Mouse (Mus musculus): ENCODE results near the gene Mtnr1a.

Gene Mtnr1a

DNA sequence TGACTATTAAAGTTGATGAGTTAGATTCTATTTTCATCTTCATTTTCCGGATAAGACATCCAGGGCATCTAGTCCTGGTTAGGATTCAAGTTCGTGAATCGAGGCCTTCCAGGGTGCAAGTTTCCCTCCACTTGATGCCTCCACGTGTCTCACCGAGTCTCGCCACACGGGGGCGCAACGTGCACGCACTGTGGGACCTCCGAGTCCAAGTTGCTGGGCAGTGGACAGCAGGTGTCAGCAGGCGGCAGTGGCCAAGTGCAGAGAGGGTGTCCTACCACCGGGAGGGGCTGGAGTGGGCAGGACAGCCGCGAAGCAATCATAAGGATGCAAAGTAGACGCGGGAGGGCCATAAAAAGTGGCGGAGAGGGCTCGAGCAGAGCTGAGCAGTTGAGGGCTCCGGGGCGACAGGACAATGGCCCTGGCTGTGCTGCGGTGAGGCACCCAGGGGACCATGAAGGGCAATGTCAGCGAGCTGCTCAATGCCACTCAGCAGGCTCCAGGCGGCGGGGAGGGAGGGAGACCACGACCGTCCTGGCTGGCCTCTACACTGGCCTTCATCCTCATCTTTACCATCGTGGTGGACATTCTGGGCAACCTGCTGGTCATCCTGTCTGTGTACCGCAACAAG, at the start of gene Mtnr1a:
Gene Mtnr1a, plus strand, starts transcription at position 379 of the 628 bp plus-strand sequence.
- peak; percentile 81 for DNase-seq (ENCODE audit: low read depth, low spot score)

DNA sequence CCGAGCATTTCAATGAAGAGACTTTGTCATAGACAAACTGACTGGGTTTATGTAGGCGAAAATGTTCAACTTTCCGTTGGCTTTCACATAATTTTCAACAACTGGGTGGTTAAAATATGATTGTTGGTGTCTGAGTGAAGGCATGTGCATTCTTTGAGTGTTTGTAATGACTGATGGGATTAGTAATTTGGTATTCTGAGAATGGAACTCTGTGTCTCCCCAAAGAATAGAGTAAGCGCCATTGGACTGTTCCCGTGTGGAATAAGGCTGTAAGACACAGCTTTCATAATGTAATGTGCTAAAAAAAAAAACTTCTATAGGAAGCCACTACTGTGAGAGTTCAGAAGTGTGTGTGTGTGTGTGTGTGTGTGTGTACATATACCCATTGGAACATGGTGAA, 49.7 kb upstream of the Mtnr1a start:
- DNase-seq (ENCODE audit: low read depth, low spot score): no peak

DNA sequence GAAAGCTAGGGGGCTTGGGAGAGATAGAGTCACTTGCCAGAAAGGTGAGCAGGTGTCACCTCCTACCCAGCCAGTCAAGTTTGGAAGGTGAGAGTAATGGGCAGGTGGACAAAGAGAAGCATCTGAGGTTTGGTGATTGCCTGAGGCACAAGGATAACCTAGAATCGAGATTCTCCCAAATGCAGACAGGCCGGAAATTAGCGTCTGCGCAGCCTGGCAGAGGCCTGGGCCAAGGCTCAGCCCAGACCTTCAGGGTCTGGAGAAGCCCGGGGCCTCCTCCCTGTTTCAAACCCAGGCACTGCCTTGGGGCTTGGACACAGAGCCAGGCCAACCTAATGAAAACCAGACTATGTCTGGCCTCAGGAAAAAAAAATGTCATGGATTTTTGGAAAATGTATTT, 47.8 kb upstream of the Mtnr1a start:
- no peak for DNase-seq (ENCODE audit: low read depth, low spot score)

DNA sequence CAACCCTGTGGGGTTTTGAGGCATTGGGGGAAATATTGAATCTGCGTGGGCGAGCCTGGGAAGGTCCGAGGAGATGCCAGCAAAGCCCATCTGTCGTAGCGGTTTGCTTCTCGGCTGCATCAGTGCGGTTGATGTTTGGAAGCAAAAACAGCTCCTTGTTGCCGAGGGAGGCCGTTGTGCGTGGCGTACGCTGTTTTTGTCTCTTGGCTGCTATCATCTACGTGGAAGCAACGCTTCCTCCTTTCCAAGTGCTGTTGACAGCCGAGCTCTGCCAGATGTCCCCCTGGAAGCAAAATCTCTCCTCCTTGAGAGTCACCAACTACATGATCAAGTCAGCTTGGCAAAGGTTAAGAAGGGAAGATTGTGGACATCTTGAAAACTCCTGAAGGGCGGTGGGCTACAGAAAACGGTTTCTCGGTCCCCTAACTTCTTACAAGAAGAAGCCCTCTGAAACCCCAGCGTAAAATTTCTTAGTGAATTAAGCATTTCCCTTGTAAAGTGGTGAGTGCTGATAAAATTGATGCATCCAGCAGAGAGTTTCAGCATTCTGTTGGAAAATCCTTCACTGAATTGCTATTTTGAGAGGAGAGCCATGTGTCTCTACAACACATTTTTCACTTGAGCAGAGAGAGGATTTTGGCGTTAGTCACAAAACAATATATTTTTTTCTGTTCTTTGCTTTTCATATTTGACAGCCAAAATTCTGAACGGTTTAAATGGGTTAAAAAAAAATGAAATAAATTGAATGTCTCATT, 46.8 kb upstream of the Mtnr1a start:
- DNase-seq (ENCODE audit: low read depth, low spot score): no peak

DNA sequence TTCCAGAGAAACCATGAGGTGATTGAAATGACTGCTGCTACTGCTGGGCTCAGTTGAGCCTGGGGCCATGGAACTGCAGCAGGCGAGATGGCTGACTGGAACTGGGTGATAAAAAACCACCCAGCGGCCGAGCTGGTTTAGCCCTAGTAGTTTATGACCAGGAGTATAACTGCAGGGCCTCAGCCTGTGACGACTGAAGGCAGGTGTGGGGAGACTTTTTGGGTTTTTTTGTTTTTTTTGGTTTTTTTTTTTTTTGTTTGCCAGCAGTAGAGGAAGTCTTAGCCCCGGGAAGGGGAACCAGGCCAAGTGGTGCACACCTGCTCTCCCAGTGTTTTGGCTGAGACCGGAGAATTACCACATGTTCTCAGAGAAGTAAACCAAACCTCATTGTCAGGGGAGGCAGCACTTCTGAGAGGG, 40.8 kb upstream of the Mtnr1a start:
- no peak for DNase-seq (ENCODE audit: low read depth, low spot score)

DNA sequence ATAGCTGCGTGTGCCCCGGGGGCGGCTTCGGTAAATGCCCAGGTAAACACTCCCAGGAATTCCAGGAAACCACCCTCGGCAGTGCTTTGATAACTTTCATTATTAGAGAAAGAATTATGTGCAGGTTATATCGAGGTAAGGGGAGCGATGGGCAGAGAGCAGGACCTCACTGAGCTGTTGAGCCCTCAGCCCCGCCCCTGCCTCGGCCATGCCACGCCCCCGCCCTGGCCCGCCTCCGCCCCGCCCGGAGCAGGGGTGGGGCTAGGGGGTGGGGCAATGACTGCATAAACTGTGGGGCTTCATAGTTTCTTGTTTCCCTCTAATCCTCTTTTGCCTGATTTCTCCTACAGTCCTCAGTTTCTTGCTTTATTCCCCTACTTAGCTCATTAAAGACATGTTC, 30.6 kb upstream of the Mtnr1a start:
- peak; percentile 73 for DNase-seq (ENCODE audit: low read depth, low spot score)

DNA sequence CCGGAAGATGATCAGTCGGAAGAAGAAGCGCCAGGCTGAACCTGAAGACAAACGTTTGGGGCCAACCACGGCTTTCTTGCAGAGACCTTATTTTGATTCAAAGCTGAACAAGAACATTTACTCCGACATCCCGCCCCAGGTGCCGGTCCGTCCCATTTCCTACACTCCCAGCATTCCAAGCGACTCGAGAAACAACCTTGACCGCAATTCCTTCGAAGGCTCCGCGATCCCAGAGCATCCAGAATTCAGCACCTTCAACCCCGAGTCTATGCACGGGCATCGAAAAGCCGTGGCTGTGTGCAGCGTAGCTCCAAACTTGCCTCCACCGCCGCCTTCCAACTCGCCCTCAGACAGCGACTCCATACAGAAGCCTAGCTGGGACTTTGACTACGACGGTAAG, 24.8 kb upstream of the Mtnr1a start:
- DNase-seq (ENCODE audit: low read depth, low spot score): peak; percentile 45

DNA sequence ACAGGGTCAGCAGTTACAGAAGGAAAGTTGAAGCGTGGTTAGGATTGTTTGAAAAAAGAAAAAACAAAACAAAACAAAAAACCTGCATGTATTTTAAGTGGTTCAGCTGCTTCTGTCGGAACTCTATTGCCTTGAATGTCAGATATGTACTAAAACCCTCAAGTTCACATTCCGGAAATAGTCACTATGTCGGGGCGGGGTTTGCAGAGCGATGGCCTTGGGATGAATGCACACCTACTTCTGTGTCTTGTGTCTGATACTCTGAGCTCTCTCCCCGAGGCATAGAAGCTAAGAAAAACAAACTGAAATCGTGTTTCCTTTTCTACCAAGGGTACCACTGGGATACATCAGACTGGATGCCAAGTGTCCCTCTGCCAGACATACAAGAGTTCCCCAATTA, 18.5 kb upstream of the Mtnr1a start:
- DNase-seq (ENCODE audit: low read depth, low spot score): peak; percentile 54

DNA sequence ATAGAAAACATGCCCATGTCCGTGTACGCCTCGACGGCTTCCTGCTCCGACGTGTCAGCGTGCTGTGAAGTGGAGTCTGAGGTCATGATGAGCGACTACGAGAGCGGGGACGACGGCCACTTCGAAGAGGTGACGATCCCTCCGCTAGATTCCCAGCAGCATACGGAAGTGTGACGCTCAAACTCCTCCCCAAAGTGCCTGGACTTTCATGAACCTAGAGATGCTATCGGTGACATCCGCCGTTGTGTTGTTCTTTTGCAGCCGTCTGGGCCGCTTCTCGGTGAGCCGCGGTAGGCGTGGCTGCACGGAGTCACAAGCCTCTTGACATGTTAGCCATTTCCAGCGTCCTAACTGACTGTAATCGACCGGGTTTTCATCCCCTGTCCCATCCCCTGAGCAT, 17.7 kb upstream of the Mtnr1a start:
- DNase-seq (ENCODE audit: low read depth, low spot score): peak; percentile 80

DNA sequence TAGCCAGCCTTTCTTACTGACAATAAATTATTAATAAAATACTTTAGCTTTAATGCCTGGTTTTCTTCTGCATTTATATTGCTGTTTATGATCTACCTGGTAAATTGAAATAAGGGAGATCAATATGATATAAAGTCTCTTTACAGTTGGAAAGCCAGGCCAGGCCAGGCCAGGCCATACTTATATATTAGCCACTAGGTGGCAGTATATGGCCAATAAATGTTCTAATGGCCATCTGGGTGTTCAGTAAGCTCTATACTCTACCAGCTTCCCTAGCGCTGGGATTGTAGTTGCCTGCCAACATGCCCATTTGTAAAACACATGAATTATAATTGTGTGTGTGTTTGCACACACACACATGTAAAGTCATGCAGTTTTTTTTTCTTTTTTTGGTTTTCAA, 16.7 kb upstream of the Mtnr1a start:
- DNase-seq (ENCODE audit: low read depth, low spot score): peak; percentile 75

DNA sequence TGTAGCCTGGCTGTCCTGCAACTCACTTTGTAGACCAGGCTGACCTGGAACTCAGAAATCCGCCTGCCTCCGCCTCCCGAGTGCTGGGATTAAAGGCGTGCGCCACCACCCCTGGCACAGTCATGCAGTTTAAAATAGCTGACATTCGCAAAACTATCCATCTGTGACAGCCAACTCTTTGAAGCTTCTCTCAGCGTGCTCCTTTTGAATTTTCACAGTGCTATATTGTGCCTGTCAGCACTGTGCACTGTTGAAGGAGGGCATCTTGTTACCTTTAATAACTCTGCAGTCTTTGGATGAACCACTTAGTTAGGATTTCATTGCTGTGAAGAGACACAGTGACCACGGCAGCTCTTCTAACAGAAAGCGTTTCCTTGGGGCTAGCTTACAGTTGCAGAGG, 16.3 kb upstream of the Mtnr1a start:
- no peak for DNase-seq (ENCODE audit: low read depth, low spot score)

DNA sequence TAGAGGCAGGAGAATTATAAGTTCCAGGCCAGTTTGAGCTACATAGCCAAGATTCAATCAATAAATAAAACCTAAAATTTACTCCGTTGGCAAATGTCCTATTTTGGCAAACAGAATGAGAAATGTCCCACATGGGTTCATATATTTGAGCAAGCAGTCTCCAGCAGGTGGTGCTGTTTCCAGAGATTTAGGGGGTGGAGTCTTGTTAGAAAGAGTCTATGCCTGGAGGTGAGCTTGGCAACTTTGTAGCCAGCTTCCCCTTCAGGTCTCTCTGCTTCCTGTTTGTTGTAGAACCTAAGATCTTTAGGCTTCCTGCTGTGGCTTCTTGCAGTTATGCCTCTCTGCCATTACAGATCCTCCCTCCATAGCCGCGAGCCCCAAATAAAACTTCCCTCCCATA, 13.4 kb upstream of the Mtnr1a start:
- DNase-seq (ENCODE audit: low read depth, low spot score): peak; percentile 67

DNA sequence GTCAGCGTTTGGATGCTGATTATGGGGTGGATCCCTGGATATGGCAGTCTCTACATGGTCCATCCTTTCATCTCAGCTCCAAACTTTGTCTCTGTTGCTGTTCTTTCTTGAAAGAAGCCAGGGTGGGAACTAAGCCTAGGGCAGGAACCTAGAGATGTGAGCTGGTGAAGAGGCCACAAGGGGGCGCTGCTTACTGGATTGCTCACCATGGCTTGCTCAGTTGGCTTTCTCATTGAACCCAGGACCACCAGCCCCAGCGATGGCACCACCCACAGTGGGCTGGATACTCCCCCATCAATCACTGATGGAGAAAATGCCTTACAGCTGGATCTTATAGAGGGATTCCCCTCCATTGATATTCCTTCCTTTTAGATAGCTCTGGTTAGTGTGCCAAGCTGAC, 12.1 kb upstream of the Mtnr1a start:
- DNase-seq (ENCODE audit: low read depth, low spot score): peak; percentile 75

DNA sequence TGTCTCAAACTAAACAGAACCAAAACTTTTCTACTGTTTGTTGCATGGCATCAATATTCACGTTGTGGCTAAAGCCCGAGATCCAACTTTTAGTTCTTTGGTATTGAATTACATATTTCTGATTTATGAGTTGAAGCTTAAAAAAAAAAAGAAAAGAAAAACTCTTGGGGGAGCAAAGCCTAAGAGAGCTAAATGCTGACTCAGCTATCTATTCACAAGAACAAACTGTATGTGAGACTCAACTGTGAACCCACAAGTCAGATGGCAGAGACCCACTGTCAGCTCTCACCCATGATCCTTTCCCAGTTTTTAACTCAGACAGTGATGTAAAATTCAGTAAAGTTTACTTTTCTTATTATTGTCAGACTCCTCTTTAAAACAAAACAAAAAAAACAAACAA, 8.9 kb upstream of the Mtnr1a start:
- DNase-seq (ENCODE audit: low read depth, low spot score): no peak

DNA sequence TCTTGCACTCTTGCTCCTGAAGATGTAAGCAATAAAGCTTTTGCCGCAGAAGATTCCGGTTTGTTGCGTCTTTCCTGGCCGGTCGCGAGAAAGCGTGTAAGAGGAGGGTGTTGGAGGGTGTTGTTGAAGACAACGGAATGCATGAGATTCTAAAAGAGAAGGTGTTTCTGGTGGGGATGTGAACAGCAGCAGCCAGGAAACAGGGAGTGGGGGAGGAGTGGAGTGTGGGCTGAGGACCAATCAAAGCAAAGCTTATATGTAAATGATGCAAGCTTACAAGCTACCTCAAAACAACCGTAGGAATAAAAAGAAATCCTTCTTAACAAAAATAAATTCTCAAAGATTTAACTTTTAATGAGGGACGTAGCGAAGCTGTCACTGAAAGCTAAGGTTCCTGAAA, 6.6 kb upstream of the Mtnr1a start:
- peak; percentile 56 for DNase-seq (ENCODE audit: low read depth, low spot score)

DNA sequence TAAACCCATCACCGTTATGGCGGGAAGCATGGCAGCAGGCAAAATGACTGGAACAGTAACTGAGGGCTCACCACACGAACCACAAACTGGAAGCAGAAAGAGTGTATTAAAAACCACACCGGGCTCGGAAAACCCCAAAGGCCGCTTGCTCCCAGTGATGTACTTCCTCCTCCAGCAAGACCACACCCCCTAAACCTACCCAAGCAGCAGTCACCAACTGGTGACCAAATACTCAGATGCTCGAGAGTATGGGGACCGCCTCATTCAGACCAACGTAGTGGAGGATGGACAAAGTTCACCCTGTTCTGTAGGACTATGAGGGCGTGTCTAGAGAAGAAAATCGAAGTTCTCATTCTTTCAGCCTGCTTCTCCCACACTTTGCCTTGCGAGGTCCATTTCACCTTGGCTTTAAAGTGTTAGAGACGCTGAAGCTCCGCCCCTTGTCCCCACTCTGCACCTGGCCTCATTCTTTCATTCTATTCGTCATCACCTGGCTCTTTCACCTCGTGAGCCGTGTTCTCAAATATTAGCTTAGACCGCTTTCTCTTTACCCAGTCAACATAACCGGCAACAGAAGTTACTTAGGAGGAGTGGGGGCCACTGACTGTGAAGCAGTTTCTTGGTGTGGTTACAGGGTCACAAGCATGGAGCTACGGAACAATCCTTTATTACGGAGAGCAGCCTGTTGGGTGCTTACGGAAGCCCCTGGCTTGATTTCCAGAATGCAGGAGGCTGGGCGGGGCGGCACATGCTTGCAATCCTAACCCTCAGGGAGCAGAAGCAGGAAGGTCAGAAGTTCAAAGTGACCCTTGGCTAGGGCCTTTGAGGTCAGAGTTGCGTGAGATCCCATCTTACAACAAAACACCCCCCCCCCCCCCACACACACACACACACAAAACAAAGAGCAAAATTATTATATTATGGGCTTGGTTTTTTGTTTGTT, 5.7 kb upstream of the Mtnr1a start:
- DNase-seq (ENCODE audit: low read depth, low spot score): peak; percentile 91

DNA sequence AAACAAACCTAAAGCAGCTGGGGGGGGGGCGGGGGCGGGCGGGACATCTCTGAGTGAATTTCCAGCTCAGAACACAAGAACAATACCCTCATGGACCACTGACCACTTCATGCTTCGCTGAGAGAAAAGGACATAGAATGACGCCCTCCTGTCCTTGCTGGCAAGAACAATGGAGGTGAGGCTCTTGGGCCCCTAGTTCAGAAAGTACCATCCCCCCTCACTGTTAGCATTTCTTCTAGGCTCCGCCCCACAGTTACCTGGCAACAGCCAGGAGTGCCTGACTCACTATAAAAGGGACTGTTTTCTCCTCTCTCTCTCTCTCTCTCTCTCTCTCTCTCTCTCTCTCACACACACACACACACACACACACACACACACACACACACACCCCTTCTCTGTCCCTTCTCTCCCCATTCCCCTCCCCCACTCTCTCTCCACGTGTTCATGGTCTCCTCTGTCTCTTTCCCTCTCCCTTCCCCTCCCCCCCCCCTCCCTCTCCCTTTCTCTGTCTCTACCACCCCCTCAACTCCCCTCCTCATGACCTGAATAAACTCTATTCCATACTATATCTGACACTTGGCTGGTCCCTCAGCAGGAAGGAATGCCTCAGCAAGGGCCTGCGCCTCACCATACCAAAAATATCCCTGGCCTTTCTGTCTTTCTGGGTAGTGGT, 4.6 kb upstream of the Mtnr1a start:
- peak; percentile 85 for DNase-seq (ENCODE audit: low read depth, low spot score)

DNA sequence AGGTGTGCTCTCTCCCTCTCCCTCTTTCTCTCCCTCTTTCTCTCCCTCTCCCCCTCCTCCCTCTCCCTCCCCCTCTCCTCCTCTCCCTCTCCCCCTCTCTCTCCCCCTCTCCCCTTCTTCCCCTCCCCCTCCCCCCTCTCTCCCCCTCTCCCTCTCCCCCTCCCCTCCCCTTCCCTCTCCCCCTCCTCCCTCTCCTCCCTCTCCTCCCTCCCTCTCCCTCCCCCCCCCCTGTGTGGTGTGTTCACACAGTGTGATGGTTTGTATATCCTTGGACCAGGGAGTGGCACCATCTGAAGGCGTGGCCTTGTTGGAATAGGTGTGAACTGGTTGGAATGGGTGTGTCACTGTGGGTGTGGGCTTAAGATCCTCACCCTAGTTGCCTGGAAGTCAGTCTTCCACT, 3.5 kb upstream of the Mtnr1a start:
- DNase-seq (ENCODE audit: low read depth, low spot score): peak; percentile 53

DNA sequence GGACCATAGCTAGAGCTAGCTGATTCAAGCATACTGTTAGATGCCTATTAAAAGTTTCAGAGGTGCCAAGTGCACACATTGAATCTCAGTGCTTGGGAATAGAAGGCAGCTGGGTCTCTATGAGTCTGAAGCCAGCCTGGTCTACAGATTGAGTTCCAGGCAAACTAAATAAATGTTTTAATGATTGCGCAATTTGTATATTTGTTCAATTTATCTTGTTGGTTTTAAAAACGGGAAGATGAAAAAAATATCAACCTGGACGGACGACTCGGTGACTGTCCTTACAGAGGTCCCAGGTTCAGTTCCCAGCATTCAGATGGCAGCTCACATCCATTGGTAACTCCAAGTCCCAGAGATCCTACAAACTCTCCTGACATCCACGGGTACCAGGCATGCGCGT, 2.0 kb downstream of the Mtnr1a start:
- no peak for DNase-seq (ENCODE audit: low read depth, low spot score)

DNA sequence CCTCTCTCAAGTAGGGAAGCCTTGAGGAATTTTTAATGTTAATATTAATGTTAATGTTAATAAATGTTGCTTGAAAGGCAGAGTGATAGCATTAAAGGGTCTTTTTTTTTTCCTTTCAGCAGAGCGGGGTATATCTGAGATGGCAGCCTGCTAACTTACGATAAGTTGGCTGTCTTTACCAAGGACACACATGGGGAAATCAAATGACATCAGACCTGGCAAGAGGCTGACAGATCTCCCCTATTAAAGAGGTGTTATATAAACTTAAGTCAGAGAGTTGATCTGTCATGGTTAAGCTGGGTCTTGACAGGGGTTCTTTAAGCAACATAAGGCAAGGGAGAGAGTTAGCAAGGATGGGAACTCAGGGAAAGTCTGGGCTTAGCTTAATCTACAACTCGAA, 11.9 kb downstream of the Mtnr1a start:
- DNase-seq (ENCODE audit: low read depth, low spot score): no peak

DNA sequence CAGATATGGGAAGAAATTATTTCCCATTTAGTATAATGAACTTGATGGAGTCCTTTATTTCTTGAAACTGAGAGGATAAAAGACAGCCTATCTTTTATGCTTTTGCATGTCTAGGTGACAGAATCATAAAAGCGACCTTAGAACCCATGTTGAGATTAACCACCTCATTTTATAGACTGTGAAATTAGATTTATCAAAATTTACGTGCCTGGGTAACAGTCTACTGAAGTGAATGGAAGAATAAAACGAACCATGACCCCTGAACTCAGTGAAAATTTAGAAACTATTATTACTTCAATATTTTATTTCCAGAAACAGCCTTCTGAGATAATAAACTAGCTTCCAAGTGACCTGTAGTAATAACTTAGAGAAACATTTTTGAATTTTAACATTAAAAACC, 24.7 kb downstream of the Mtnr1a start:
- DNase-seq (ENCODE audit: low read depth, low spot score): no peak
